Mouse (Mus musculus): ENCODE data around the gene Grasp.

Gene Grasp

DNA sequence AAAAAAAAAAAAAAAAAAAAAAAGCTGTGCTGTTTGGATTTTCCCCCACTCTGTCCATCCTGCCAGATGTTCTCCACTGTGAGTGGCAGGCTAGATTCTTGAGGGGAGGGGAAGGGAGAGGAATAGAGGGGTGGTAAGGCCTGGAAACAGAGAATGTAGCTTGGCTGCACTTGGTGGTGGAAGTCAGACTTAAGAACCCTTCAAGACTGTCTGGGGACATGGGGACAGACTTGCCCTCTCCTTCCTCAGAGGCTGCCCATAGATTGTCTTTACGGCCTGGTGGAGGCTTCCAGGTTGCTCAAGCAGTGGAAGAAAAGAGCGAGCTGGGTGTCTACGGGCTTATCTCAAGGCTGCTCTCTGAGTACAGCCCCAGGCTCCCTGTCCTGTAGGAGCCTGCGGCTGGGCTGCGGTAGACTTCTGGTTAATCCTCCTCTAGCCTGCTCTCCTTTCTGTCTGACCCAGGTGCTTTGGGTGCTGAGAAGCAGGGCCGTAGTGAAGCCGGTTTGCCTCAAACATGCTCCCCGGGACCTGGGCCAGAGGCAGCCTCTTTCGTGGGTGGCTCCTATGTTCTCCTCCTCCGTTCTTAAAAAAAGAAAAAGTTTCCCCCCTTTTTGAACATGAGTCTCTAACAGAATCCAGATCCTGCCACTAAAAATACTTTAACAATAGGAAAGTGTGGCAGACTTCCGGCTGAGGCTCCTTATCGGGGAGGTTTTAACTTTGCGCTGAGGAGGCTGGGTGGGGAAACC is 37.1 kb downstream of the Grasp start:
- in situ Hi-C loops (cut with MboI; ENCODE audit: unreplicated experiment in 2 of 2), result no loop called here

DNA sequence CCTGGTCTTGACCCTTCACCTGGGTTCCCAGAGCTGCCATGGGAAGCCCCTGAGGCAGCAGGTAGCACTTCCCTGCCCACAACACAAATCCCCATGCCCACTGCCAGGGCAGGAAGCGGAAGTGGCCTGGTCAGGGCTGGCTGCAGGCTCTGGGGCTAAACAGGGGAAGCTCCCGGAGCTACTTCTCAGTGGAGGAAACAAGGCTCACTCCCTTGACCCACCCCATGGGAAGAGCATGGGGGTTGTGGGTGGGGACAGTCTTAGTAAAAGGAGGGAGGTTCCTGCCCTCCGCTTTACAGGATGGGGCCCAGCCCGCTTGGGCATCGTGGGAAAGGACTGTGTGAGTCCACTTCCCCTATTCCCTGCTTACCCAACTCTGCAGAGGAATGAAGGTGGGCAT is 38.5 kb downstream of the Grasp start:
- in situ Hi-C loops (cut with MboI; ENCODE audit: unreplicated experiment in 2 of 2), result no loop called here

DNA sequence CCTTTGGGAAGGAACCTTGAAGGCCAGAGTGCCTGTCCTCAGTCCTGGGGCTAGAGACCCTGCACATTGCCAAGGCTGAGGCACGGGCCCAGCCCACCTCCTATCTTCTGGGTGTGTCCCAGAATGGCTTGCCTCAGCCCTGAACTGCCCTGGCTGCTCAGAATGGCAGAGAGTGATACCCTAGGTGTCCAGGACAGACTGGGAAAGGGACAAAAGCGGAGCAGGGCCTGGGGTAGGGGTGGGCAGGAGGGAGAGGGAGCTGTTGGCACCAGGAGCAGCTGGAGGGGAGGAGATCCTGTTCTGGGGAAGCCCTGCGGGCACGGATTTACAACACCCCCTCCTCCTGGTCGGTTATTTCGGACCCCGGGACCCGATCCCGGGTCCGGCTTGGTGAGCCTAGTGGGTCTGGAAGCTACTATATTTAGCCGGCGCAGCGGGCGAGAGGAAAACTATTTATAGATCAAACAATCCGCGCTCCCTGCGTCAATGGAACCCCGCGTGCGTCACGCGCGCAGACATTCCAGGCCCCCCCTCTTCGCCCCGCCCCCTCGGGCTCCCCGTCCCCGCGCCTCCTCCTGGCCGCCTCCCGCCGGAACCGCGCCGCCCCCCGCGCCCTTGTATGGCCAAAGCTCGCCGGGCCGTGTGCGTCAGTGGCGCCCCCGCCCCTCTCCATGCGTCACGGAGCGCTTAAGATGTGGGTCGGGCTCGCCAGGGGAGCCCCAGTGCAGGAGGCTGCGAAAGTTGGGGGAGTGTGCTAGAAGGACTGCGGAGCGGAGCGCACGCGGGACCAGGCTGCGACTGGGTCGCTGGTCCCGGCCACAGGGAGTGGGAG is 42.4 kb downstream of the Grasp start:
- in situ Hi-C loops (cut with MboI; ENCODE audit: unreplicated experiment in 2 of 2), result no loop called here

DNA sequence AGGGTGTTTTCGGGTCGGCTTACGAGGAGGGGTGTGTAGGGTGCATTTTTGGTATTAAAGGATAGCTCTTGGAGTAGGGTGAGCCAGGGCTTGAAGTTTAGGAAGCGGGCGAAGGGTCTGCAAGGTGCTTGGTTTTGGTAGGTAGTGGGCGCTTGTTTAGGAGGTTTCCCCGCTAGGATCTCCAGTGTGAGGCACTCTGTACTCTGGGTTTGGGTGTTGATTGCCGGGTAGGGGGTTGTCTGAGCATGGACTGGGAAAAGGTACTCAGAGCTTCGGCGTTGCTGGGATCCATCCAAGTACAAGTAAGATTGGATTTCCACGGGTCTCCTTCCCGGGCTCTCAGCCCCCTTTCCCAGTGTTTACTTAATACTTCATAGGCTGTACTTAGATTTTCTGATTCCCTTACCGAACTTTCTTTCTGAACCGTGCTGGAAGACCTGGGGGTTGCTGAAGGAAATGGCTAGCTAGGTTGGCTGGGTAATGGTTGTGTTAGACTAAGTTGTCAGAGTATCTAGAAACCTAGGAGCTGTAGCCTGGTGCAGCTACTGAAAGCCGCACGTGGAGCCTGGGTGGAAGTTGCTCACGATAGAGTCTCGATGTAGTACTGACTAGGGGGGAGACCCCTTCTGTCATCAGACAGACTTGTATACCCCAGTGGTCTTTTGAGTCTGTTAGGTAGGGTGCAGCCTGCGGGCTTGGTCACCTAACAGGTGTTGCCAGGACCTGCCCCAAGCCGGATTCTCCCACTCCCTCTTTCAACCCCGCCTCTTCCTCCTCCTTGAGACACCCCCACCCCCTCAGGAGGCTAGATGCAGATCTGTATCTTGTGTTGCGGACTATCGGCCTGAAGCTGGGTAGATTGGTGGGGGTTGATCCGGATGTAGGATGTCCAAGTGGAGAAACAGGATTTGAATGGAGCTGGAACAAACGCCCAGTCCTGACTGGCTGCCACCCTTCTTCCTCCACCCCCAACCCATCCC is 43.4 kb downstream of the Grasp start:
- in situ Hi-C loops (cut with MboI; ENCODE audit: unreplicated experiment in 2 of 2), result no loop called here

DNA sequence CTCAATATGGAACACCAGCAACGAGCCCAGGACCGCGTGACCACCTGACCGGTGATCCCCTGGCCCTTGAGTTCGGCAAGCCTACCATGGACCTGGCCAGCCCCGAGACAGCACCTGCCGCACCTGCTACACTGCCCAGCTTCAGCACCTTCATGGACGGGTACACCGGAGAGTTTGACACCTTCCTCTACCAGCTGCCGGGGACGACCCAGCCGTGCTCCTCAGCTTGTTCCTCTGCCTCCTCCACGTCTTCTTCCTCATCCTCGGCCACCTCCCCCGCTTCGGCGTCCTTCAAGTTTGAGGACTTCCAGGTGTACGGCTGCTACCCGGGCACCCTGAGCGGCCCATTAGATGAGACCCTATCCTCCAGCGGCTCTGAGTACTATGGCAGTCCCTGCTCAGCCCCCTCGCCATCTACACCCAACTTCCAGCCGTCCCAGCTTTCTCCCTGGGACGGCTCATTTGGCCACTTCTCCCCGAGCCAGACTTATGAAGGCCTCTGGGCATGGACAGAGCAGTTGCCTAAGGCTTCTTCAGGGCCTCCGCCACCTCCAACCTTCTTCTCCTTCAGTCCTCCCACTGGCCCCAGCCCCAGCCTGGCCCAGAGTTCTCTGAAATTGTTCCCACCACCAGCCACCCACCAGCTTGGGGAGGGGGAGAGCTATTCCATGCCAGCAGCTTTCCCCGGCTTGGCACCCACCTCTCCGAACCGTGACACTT is 46.3 kb downstream of the Grasp start:
- in situ Hi-C loops (cut with MboI; ENCODE audit: unreplicated experiment in 2 of 2), result no loop called here

DNA sequence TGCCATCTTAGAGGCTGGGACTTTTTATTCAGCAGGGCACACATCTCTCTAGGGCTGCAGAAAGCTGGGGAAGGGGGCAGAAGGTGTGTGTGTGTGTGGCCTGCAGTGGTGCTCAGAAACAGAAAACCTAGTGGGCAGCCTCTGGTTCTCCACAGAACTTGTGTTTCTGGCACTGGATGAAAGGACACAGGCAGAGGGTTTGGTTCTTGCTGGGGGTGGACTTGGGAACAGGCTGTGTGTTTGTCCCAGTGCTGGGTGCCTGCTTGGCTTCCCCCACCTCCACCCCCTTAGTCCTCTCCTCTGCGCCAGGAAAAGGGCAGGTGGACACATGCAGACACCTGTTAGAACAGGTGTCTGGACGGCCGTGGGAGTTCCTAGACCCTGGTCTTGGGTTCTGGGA is 47.1 kb downstream of the Grasp start:
- in situ Hi-C loops (cut with MboI; ENCODE audit: unreplicated experiment in 2 of 2), result no loop called here

DNA sequence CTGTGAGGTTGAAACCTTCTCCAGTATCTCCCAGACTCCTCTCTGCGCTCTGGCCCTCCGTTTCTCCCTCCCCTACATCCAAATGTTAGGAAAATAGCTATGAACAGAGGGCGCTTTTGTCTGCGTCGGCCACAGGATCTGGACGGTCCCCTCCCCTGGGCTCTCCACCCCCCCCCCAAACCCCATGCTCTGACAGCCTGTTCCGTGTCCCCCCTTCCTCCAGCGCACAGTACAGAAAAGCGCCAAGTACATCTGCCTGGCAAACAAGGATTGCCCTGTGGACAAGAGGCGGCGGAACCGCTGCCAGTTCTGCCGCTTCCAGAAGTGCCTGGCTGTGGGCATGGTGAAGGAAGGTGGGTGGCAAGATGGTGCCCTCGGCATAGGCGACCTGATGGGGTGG is 47.5 kb downstream of the Grasp start:
- in situ Hi-C loops (cut with MboI; ENCODE audit: unreplicated experiment in 2 of 2), result no loop called here

DNA sequence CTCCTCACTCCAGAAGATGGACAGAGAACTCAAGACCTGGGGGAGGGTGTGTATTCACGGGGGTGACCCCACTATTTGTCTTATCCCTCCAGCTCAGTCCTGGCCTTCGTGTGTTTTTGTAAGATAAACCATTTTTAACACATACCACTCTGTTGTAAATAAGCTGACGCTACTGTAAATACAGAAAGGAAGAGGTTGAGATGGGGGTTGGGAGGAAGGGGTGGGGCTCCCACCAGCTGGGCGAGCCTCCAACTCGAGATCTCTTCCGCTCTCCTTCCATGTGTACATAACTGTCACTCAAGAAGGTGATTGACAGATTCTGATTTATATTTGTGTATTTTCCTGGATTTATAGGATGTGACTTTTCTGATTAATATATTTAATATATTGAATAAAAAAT is 50.4 kb downstream of the Grasp start:
- in situ Hi-C loops (cut with MboI; ENCODE audit: unreplicated experiment in 2 of 2), result no loop called here

DNA sequence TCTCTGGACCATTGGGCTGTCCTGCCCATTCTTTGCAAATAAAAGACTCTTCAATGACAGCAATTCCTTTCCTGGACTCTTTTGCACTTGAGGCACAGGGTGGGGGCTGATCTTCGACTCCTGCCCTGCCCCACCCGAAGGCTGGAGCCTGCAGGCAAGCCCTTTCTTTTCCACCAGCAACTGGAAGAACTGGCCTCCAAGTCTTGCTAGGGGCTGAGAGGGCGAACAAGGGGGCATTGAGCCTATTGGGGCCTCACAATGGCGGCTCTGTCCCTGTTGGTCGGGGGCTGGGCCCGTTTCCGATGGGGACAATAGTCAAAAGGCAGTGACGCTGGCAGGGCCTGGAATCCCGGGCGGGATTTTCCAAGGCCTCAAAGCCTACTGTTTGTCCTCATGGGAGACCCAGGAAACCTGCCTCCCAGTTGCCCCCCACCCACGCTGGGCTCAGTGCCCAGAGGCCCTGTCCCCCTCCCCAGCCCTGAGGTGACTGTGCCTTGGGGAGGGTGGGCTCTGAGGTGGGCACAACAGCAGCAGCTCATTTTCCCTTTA is 53.4 kb downstream of the Grasp start:
- in situ Hi-C loops (cut with MboI; ENCODE audit: unreplicated experiment in 2 of 2), result no loop called here

DNA sequence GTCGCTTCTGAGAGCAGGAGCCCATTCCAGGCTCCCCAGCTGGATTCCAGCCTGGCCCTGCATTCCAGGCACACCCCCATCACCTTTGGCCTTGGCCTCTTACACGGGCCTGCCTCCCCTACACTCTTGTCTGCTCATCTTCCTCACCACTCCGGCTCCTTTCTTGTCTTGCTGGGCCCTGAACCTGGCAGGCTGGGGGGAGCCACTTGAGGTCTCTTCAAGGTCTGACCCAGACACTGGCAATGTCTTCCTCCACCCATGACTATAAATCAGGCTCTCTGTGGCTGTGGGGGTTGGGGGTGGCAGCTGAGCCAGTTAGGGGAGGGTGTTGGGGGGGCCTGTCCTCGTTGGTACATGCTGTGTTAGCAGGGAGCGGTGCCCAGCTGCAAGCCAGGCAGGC is 54.6 kb downstream of the Grasp start:
- in situ Hi-C loops (cut with MboI; ENCODE audit: unreplicated experiment in 2 of 2), result no loop called here

DNA sequence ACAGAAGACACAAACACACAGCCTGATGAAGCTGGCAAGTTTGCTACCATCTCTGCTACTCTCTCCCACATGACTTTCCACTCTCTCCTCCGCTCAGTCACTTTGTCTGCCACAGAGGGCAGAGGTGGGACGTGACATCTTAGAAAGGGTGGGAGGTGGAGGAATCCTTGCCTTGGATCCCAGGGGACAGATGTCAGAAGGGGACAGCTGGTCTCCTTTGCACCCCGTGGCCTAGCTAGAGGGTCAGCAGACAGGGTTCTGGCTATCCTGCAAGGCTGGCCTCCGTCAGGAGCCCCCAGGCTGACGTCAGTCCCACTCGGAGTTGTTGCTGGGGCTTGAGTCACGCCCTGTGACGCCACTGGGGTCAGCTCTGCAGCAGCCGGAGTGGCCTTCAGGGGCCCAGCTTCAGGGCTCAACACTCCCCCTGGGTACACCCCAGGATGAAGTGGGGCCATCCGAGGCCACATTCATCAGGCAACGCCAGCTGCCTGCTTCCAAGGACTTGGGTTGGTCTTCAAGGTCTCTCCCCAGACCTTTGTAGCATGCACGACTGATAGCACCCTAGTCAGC is 55.5 kb downstream of the Grasp start:
- in situ Hi-C loops (cut with MboI; ENCODE audit: unreplicated experiment in 2 of 2), result no loop called here
